Mouse (Mus musculus) layer of hippocampus, adult 9-11 months (tissue): ENCODE measurements at regions not wholly inside any gene's neighbourhood (a gene's known extent, or its start where the extent isn't known, plus 50 kb on each side); places are given as distances from the start of the nearest gene placed in this dataset.
A peak's percentile ranks its signal among the peaks of the same experiment; 100 is the strongest.

Experiments
- DNase-seq: peaks from one replicate; pipeline ENCODE4 v3.0.0; 2022

- DNase-seq = no peak
Observed at GRCm38 (mm10) chr2:27812946-27813345, 73.3 kb upstream of the Col5a1 start.

GRCm38 (mm10) chr2:27813370-27813769 lies 72.9 kb upstream of the Col5a1 start:
- no peak for DNase-seq

GRCm38 (mm10) chr2:27818656-27819055 lies 67.6 kb upstream of the Col5a1 start:
- DNase-seq = no peak

GRCm38 (mm10) chr2:27826826-27827225 lies 59.4 kb upstream of the Col5a1 start:
- DNase-seq = no peak

- DNase-seq = no peak
Observed at GRCm38 (mm10) chr2:27827582-27827981, 58.6 kb upstream of the Col5a1 start.

GRCm38 (mm10) chr2:27828237-27828636 lies 58.0 kb upstream of the Col5a1 start:
- no peak for DNase-seq

GRCm38 (mm10) chr2:27829551-27829950 lies 56.7 kb upstream of the Col5a1 start:
- DNase-seq = no peak

- DNase-seq = no peak
Observed at GRCm38 (mm10) chr2:27834971-27835370, 51.3 kb upstream of the Col5a1 start.

GRCm38 (mm10) chr2:27835758-27836460 lies 50.3 kb upstream of the Col5a1 start:
- peak; percentile 72 for DNase-seq
